Mouse (Mus musculus): ENCODE measurements around the gene Zfp819.

Zfp819 gene

GRCm38 (mm10) chr7:43606896-43607742, at the start of gene Zfp819:
Gene Zfp819, plus strand, starts transcription at chr7:43607169.
- no peak for DNase-seq (ENCODE audit: low read depth)

DNA sequence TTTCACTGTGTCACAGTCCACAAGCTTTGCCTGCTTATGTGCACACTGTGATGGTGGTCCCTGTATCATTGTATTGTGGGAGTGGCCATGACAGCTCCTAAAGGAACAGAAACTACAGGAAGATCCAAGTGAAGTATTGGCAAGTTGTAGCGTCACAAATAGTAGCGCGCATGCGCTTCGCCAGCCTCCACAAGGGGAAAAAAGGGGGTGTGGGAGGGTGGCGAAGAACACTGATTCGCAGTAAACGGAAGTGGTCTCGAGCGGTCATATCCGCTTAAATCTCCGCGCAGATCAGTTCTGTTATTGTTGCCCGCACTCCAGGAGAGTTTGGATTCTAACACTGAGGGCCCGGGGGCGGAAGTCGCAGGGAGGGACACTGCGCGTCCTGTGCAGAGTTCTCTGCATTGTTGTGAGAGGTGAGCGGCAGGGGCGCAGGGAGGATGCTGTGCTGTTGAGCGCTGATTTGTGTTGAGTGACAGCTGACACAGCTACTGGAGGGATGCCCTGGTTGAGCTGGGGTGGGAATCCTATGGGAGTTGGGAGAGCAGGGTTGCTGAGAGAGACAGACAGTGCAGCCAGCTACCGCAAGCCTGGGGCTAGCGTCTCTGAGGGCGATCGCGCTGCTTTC, 44.8 kb upstream of the Zfp819 start, which contains the start of gene Zfp658:
Gene Zfp658 (plus strand): TSS at position 251 of the 628 bp plus-strand sequence.
- peak; percentile 50 for DNase-seq (ENCODE audit: low read depth)

GRCm38 (mm10) chr7:43562651-43563070, 44.3 kb upstream of the Zfp819 start:
- DNase-seq (ENCODE audit: low read depth): no peak

GRCm38 (mm10) chr7:43563300-43563699, 43.7 kb upstream of the Zfp819 start:
- DNase-seq (ENCODE audit: low read depth): no peak

GRCm38 (mm10) chr7:43571216-43571615, 35.8 kb upstream of the Zfp819 start:
- DNase-seq (ENCODE audit: low read depth): no peak

GRCm38 (mm10) chr7:43579440-43580171, 27.4 kb upstream of the Zfp819 start, which contains the start of gene Zfp719:
Gene Zfp719, plus strand, starts transcription at chr7:43579610.
- peak; percentile 84 for DNase-seq (ENCODE audit: low read depth)

GRCm38 (mm10) chr7:43580526-43580925, 26.4 kb upstream of the Zfp819 start:
- no peak for DNase-seq (ENCODE audit: low read depth)

- DNase-seq (ENCODE audit: low read depth): no peak
Observed at GRCm38 (mm10) chr7:43584790-43585189, 22.2 kb upstream of the Zfp819 start.

GRCm38 (mm10) chr7:43601884-43602283, 5.1 kb upstream of the Zfp819 start:
- no peak for DNase-seq (ENCODE audit: low read depth)

DNA sequence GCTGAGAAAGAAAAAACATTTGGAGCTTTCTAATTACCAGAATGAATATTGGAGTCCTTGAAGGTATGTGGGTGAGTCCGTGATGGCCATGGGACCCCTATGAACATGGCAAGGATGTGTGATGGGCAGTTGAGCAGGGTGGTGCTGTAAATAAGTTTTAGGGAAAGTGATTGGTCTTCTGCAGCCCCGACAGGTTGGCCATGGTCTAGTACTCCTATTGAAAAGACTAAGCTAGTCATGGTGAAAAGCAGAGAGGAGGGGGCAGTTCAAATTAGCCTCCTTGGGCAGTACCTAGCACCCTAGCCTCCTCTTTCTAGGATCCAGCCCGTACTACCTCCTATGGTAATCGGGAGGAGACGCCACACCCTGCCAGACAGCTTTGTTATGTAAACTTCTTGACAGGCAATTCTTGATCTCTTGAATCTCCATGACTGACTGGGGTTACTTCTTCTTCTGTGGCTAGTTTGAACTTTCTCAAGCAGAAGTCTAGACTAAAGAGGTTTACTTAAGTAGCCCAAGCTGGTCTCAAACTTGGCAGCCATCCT, 846 bp downstream of the Zfp819 start:
- DNase-seq (ENCODE audit: low read depth): no peak

- DNase-seq (ENCODE audit: low read depth): no peak
Observed at GRCm38 (mm10) chr7:43608316-43608824, 1.4 kb downstream of the Zfp819 start.

- no peak for DNase-seq (ENCODE audit: low read depth)
Observed at GRCm38 (mm10) chr7:43613816-43614551, 7.0 kb downstream of the Zfp819 start.

GRCm38 (mm10) chr7:43622927-43623326, 16.0 kb downstream of the Zfp819 start:
- no peak for DNase-seq (ENCODE audit: low read depth)

DNA sequence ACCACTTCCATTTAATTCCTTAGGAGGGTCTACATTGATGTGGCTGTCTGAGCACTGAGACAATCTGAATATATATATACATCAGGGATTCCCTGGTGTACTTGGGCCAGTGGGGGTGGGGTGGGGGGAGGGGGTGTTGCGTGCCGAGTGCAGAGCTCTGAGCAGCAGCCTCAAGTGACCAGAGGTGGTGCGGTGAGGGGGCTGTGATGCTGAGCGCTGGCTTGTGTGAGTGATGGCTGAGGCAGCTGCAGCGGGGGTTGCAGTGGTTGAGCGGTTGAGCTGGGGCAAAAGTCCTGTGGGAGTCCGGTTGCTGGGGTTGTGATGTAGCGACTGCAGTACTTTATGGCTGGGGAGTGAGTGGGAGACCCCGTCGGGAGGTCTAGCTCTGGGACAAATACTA, 16.9 kb downstream of the Zfp819 start:
- no peak for DNase-seq (ENCODE audit: low read depth)

DNA sequence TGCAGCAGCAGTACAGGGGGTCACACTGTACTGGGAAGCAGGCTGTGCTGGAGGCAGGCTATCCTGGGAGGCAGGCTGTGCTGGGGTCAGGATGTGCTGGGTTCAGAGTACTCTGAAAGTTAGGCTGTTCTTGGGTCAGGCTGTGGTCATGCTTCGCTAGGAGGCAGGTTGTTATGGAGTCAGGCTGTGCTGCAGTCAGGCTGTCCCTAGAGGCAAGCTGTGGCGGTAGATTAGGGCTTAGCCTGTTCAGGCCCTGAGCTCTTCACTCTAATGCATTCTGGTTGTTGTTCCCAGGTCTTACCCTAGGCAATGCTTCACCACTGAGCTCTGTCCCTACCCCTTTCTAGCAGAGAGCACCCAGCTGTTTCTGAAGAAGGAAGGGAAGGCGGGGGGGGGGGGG, 18.1 kb downstream of the Zfp819 start:
- DNase-seq (ENCODE audit: low read depth): no peak

DNA sequence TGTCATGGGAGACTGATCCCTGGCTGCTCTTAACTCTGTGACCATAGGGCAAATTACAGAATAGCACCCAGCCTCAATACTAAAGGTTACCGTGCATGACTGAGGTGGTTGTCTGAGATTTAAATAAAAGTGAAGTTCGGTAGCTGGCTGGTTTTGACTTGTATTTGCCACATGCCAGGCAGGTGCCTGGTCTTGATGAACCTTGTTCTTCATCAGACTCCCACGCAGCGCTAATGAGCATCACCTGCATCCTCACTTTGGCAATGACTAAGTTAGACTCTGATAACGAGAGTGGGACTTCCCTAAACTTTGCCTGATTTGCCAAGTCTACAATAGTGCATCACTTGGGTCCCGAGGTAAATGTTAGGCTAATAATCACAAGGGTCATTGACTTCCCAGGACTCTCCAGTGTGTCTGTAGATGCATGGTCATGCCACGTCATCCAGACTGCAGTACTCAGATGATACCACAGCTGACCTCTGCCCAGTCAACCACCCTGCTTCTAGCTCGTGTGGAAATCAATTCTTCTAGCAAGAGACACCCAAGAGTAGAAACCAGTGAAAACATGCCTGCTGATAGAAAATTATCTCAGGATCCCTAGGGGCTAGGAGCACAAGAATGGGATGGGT, 18.9 kb downstream of the Zfp819 start:
- no peak for DNase-seq (ENCODE audit: low read depth)

GRCm38 (mm10) chr7:43633940-43634339, 27.0 kb downstream of the Zfp819 start:
- DNase-seq (ENCODE audit: low read depth): no peak

GRCm38 (mm10) chr7:43634500-43634899, 27.5 kb downstream of the Zfp819 start, which contains the start of gene Ceacam18:
Gene Ceacam18, plus strand, starts transcription at chr7:43634707.
- DNase-seq (ENCODE audit: low read depth): no peak

GRCm38 (mm10) chr7:43636194-43636593, 29.2 kb downstream of the Zfp819 start:
- DNase-seq (ENCODE audit: low read depth): no peak

DNA sequence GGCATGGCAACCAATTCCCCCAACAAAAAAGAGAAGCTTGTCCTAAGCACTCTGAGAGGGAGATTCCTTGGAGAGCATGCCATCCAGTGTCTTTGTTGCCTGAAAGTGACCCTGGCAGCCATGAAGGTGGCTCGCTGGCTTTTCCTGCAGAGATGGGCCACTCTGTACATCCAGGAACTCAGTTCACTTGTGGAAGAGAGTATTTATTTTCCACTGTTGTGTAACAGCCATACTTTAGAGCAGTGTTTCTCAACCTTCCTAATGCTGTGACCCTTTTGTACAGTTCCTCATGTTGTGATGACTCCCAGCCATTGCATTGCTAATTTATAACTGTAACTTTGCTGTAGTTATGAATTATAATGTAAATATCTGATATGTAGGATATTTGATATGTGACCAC, 30.1 kb downstream of the Zfp819 start:
- DNase-seq (ENCODE audit: low read depth): no peak

DNA sequence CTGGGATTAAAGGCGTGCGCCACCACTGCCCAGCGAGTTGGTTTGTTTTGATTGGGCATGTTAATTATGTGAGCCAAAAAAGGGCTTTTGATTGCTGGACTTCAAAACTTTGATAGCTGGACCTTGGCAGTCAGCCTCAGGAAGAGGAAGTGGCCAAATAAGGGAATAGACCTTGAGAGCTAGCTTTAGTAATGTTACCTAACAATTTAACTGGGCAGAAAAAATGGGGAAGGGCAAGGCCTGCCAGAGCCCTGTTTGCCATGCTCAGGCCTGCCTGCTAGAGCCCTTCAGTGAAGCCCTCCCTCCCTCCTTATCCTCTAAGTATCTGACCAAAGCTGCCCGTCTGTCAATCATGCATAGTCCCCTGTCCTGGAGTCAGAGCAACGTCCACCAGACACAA, 35.6 kb downstream of the Zfp819 start:
- DNase-seq (ENCODE audit: low read depth): no peak

Measured in c-Kit-positive CD71-positive TER-119-negative erythroid progenitor cells, embryonic 14.5 days (primary cell).